Mouse (Mus musculus) hindbrain, embryonic 15.5 days (tissue): ENCODE results near the gene Unc13a. TPM values are rescaled to one million over a fixed set of nuclear protein-coding genes. Genes with fewer than 3 reads are reported as not detected.
"Not testable (repeated sequence)": the region's sequence is repeated elsewhere in the genome, so short reads cannot be mapped to it uniquely, and the experiment has no call there.

ENCODE experiments used
- ATAC-seq: fragments of 200-750 bp; cut with Nextera tagmentation; 2 replicates; pipeline ENCODE4 v1.8.0; 2017; ENCODE audit warnings: low read depth, moderate number of reproducible peaks, moderate TSS enrichment; ENCODE audit not compliant: low FRiP score
- H3K27ac ChIP-seq: fragments of 300-500 bp; sonication (generic); replicated peaks from 2 replicates; pipeline ENCODE4 v1.5.1; 2015; ENCODE audit warnings: mild to moderate bottlenecking, inconsistent platforms
- H3K27me3 ChIP-seq: fragments of 300-500 bp; sonication (generic); 2 replicates; pipeline ENCODE4 v1.6.1; 2015; ENCODE audit warnings: control low read depth, inconsistent platforms
- H3K36me3 ChIP-seq: fragments of 300-500 bp; sonication (generic); 2 replicates; pipeline ENCODE4 v1.6.1; 2015; ENCODE audit warnings: control low read depth, inconsistent platforms
- H3K4me1 ChIP-seq: fragments of 300-500 bp; sonication (generic); replicated peaks from 2 replicates; pipeline ENCODE4 v1.6.1; 2015; ENCODE audit warnings: control low read depth, inconsistent platforms
- H3K4me2 ChIP-seq: fragments of 300-500 bp; sonication (generic); 2 replicates; pipeline ENCODE4 v1.6.1; 2015; ENCODE audit warnings: moderate library complexity, mild to moderate bottlenecking, inconsistent platforms
- H3K4me3 ChIP-seq: fragments of 300-500 bp; sonication (generic); 2 replicates; pipeline ENCODE4 v1.5.1; 2015; ENCODE audit warnings: mild to moderate bottlenecking, inconsistent platforms
- H3K9ac ChIP-seq: fragments of 300-500 bp; sonication (generic); 2 replicates; pipeline ENCODE4 v1.6.1; 2015; ENCODE audit warnings: inconsistent platforms
- H3K9me3 ChIP-seq: fragments of 300-500 bp; sonication (generic); 2 replicates; pipeline ENCODE4 v1.6.1; 2016; ENCODE audit warnings: control low read depth, inconsistent platforms
- WGBS: fragments of 180-500 bp; shearing (Covaris S2); methylation state at CpG from one replicate; pipeline ENCODE4 v1.1.7; 2015; 5-methylcytosine and 5-hydroxymethylcytosine counted together
- polyA plus RNA-seq: library from polyadenylated mRNA; unstranded; fragments of >200 nt; fragmentation: Nextera tagmentation; extraction: Ambion mirVana; gene quantifications from 2 replicates; pipeline ENCODE4 v1.2.1, GENCODE M21; 2015

Unc13a gene
- polyA plus RNA-seq, 1 experiment from 2014 or later: 24.7 TPM

DNA sequence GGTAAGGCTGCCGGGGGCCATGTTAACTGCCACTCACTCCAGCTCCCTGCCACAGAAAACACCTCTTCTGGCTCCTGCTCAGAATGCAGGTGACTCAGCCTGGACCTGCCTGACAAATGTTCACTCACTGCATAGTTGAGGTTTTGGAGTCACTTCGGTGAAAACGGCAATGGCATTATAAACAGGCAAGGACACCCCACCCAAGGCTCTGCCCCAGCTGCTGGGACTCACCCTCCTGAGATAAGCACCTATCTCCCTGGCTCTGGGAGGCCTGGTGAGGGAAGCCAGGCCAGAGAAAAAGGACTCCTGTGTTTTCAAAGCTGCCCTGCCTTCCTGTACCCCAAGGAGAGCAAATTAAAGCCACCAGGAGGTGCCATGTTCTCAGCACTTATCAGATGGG lies 31.4 kb upstream of the Unc13a start:
- no peak overlapping the region for H3K4me2 ChIP-seq
- H3K4me1 ChIP-seq: no peaks in the 10 kb centered on the region; the same call in 1 of the 2 replicates
- H3K9ac ChIP-seq: no peak overlapping the region
- ATAC-seq: no peak
- no peaks in the 10 kb centered on the region for H3K36me3 ChIP-seq
- WGBS: 81% methylated on average over 3 of the region's 3 CpGs
- peaks cover 55% of the 10 kb centered on the region for H3K27me3 ChIP-seq
- H3K27ac ChIP-seq: no peak overlapping the region
- H3K9me3 ChIP-seq: no peaks in the 10 kb centered on the region
- no peak overlapping the region for H3K4me3 ChIP-seq

DNA sequence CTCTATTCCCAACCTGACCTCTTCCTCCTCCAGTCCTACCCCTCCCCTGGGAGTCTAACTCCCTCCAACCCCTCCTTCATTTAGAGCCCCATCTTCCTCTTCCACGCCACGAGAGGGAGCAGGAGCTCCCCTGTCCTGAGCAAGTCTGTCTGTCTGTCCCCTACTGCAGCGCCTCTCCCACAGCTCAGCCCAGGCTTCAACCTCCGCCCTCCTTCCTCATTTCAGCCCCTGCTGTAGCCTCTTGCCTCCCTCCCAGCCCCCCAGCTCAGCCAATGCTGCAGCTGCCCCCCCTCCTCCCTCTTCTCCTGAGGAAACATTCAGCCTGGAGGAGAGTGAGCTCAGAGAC lies 30.5 kb upstream of the Unc13a start:
- Histone ChIP-seq H3K27ac (no peak overlapping the region), H3K9me3 (no peaks in the 10 kb centered on the region), H3K36me3 (no peaks in the 10 kb centered on the region), H3K4me3 (no peak overlapping the region), H3K4me2 (no peak overlapping the region), H3K27me3 (peaks cover 58% of the 10 kb centered on the region), H3K4me1 (no peaks in the 10 kb centered on the region; the same call in 1 of the 2 replicates), H3K9ac (no peak overlapping the region)
- 34% methylated on average over 4 of the region's 4 CpGs for WGBS
- no peak for ATAC-seq

DNA sequence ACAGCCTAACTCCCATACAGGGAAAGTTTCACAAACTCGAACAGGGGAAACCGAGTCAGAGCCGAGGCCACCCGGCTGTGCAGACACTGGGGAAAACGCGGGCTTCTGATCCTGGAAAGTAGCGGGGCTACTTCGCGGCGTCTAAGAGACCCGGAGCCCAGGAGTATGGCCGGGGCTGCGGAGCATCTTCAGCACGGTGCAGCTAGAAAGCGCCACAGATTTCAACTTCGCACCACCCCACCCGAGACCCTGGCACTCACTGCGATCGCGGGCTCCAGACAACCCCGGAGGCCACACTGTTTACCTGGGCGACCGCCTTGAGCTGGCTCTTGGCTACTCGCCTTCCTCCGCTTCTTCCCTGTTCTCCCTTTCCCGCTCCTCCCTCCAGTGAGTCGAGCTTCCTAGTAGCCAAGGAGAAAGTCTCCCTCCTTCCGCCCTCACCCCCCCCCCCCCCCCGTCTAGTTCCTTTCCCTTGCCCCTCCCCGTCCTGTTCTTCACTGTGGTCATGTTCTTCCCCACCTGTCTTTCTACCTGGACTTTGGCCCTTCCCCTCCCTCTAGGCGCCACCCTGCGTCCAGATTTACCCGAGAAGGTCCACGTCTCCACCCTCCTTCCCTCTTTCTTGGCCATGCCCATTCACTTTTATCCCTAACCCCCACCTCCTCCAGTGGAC lies 30.0 kb upstream of the Unc13a start, which contains the start of gene B3gnt3:
Gene B3gnt3, minus strand, starts transcription at position 376 of the 673 bp plus-strand sequence.
- H3K9ac ChIP-seq: no peak within 1 kb of the TSS
- H3K27ac ChIP-seq: no peak within 1 kb of the TSS
- H3K4me3 ChIP-seq: peak within 1 kb of the TSS; percentile 16; the same call in 1 of the 2 replicates
- peak within 1 kb of the TSS; percentile 18 for H3K4me2 ChIP-seq
- H3K9me3 ChIP-seq: no peaks in the 10 kb centered on the region
- no peak for ATAC-seq
- no peaks in the 10 kb centered on the region; the same call in 1 of the 2 replicates for H3K4me1 ChIP-seq
- no peaks in the 10 kb centered on the region for H3K36me3 ChIP-seq
- 19% methylated on average over 30 of the region's 34 CpGs for WGBS
- H3K27me3 ChIP-seq: peaks cover 61% of the 10 kb centered on the region

DNA sequence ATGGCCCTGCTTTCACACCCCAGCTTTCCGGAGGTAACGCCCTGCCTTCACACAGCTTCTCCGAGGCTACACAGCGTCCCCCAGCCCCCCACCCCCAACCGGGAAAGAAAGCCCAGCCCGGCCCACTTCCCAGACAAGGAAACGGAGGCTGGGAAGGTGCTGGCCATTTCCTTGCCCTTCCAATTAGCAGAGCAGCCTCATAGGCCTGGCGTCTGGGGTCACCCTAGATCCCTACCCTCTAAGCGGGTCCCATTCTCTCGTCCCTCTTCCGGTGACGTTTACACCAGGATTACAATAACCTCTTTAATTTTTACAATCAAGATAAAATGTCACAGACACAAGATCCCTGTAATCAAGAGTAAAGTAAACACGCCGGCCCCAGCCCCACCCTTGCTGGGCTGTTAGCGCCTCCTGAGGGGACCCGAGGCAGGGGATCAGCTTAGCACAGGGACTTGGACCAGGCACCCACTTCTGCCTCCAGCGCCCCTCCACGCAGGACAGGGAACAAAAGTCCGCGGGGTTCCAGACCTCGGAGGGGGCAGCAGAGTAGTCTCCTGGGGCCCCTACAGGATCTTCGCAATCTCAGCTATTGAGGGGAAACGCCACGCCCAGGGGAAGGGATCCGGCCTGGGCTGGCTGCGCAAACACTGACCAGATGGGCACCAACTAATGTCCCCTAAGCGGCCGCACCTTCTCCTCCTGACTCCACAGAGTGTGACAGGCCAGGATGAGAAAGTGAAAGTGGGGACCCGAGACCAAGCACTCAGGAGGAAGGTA lies 29.1 kb upstream of the Unc13a start:
- no peak for ATAC-seq
- peaks cover 65% of the 10 kb centered on the region for H3K27me3 ChIP-seq

DNA sequence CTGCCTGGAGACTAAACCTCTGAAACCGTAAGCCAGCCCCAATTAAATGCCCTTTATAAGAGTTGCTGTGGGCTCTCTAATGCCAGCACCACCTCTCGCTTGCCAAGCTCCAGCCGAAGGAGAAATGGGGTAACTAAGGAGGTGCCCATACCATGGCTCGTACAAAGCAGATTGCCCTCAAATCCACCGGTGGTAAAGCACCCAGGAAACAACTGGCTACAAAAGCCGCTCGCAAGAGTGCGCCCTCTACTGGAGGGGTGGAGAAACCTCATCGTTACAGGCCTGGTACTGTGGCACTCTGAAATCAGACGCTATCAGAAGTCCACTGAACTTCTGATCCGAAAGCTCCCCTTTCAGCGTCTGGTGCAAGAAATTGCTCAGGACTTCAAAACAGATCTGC lies 23.9 kb upstream of the Unc13a start:
- H3K4me3 ChIP-seq, H3K27ac ChIP-seq, H3K9ac ChIP-seq, H3K4me2 ChIP-seq, H3K36me3 ChIP-seq, ATAC-seq, H3K9me3 ChIP-seq: not testable (repeated sequence)
- Histone ChIP-seq H3K27me3 (peaks cover 77% of the 10 kb centered on the region), H3K4me1 (peaks cover 13% of the 10 kb centered on the region)
- WGBS: 66% methylated on average over 12 of the region's 12 CpGs

More for the DNA sequence above, 29.1 kb upstream of the Unc13a start:
- H3K9me3 ChIP-seq: no peaks in the 10 kb centered on the region
- WGBS: 9% methylated on average over 29 of the region's 29 CpGs
- H3K4me3 ChIP-seq: peak overlapping the region; percentile 16; the same call in 1 of the 2 replicates
- H3K27ac ChIP-seq: no peak overlapping the region
- no peaks in the 10 kb centered on the region for H3K36me3 ChIP-seq
- peak overlapping the region; percentile 18 for H3K4me2 ChIP-seq
- no peaks in the 10 kb centered on the region; the same call in 1 of the 2 replicates for H3K4me1 ChIP-seq
- H3K9ac ChIP-seq: no peak overlapping the region

DNA sequence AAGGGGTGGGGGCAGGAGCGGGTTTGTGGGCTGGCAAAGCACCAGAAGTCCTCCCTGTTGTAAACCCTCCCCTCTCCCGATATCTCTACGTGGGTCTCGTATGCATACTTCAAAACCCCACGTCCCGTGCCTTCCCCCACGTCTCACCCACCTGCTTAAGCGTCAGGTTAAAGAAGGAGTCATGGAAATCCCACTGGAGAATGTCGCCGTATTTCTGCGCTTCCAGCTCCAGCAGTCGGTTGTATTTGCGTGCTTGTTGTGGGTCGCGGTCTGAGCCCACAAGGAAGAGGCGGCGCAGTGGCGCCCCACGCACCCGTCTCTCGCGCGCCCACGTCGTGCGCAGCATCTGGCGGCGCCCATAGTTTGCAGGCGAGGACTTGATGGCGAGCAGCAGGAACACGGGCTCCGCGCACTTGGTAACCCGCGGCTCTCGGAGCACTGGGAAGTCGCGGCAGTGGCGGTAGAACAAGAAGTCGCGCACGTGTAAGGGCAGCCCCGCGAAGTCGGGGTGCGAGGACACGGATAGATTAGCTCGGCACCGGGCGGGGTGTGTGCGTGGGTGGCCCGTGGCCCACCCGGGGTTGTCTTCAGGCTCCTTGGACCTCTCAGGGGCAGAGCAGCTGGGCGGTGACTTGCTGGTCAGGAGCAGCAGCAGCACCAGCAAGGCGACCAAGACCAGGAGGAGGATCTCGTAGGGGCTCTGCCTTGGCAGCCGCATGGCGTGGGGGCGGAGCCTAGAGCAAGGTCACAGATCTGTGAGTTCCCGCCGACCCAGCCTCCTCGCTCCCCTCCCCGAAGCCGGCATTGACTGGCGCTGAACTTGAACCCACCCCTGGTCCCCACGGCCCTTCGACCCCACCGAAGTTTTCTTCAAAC lies 21.8 kb upstream of the Unc13a start:
- no peak overlapping the region for H3K9ac ChIP-seq
- 0 out of 2 replicates have a peak, but pooled peaks have one; percentile 28 for ATAC-seq
- peak overlapping the region; percentile 30 for H3K4me3 ChIP-seq
- WGBS: 11% methylated on average over 64 of the region's 68 CpGs
- H3K4me2 ChIP-seq: peak overlapping the region; percentile 49
- H3K27me3 ChIP-seq: peaks cover 83% of the 10 kb centered on the region
- no peak overlapping the region for H3K27ac ChIP-seq
- no peaks in the 10 kb centered on the region for H3K36me3 ChIP-seq
- H3K9me3 ChIP-seq: no peaks in the 10 kb centered on the region
- H3K4me1 ChIP-seq: peaks cover 18% of the 10 kb centered on the region

DNA sequence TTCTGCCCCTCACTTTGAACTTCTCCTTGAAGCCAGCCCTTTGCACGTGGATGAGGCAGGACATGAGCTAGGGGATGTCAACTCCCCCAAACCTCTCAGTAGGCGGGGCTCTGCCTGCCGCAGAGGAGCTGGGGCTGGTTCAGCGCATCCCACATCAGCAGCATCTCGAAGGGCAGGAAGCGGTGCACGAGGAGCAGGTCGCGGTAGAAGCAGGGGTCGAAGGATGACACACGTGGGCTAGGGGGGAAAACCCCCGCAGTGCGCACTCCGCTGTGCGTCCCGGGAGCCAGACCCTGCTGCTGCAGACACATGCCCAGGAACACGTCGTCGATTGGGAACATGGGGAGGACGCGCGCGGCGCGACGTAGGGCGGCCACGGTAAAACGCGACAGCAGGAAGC lies 21.0 kb upstream of the Unc13a start:
- peaks cover 18% of the 10 kb centered on the region for H3K4me1 ChIP-seq
- no peak overlapping the region for H3K4me3 ChIP-seq
- no peak overlapping the region for H3K9ac ChIP-seq
- no peak overlapping the region for H3K27ac ChIP-seq
- WGBS: 4% methylated on average over 30 of the region's 30 CpGs
- ATAC-seq: no peak
- no peaks in the 10 kb centered on the region for H3K36me3 ChIP-seq
- H3K9me3 ChIP-seq: no peaks in the 10 kb centered on the region
- H3K27me3 ChIP-seq: peaks cover 92% of the 10 kb centered on the region
- H3K4me2 ChIP-seq: peak overlapping the region; percentile 31

DNA sequence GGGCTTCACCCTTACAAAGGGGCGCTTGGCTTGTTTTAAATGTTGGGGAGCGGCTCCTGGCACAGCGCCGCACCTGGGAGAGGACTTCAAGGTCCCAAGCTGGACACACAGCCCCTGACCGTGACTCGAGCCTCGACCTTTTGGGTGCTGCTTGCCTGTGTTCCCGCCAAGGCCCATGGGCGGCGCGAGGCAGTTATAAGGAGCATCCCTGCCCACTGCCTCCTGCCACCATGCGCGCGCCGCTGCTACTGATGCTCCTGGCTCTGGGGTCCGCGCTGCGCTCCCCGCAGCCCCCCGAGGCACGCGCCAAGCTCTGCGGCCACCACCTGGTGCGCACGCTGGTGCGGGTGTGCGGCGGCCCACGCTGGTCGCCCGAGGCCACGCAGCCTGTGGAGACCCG lies 17.5 kb upstream of the Unc13a start, which contains the start of gene Insl3:
Gene Insl3, plus strand, starts transcription at position 187 of the 400 bp plus-strand sequence.
- Histone ChIP-seq H3K4me1 (peaks cover 34% of the 10 kb centered on the region), H3K36me3 (no peaks in the 10 kb centered on the region), H3K4me2 (peak within 1 kb of the TSS; percentile 29), H3K27me3 (peaks cover 98% of the 10 kb centered on the region), H3K9me3 (no peaks in the 10 kb centered on the region), H3K9ac (no peak within 1 kb of the TSS), H3K4me3 (peak within 1 kb of the TSS; percentile 7; the same call in 1 of the 2 replicates), H3K27ac (no peak within 1 kb of the TSS)
- WGBS: 4% methylated on average over 33 of the region's 33 CpGs
- ATAC-seq: no peak

DNA sequence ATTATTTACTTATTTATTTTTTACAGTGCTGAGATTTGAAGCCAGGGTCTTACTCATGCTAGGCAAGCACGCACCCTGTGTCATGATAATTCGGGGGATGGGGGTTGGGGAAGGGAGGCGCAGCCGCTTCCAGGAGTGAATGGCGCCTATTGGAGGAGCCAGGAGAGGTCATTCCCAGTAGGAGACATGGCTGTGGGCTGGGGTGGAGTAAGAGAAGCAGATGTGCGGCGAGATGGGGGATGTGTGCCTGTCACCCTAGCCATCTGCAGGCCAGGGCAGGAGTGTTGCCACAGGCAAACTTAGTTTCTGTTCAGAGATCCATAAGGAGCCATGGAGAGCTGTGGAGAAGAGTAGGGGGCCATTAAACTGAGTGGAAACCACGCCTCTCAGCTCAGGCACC lies 16.1 kb upstream of the Unc13a start:
- Histone ChIP-seq H3K9ac (no peak overlapping the region), H3K4me1 (peaks cover 21% of the 10 kb centered on the region), H3K4me2 (no peak overlapping the region), H3K27ac (no peak overlapping the region), H3K4me3 (no peak overlapping the region), H3K9me3 (no peaks in the 10 kb centered on the region), H3K27me3 (peaks cover 98% of the 10 kb centered on the region), H3K36me3 (no peaks in the 10 kb centered on the region)
- no peak for ATAC-seq
- 5% methylated on average over 8 of the region's 8 CpGs for WGBS

DNA sequence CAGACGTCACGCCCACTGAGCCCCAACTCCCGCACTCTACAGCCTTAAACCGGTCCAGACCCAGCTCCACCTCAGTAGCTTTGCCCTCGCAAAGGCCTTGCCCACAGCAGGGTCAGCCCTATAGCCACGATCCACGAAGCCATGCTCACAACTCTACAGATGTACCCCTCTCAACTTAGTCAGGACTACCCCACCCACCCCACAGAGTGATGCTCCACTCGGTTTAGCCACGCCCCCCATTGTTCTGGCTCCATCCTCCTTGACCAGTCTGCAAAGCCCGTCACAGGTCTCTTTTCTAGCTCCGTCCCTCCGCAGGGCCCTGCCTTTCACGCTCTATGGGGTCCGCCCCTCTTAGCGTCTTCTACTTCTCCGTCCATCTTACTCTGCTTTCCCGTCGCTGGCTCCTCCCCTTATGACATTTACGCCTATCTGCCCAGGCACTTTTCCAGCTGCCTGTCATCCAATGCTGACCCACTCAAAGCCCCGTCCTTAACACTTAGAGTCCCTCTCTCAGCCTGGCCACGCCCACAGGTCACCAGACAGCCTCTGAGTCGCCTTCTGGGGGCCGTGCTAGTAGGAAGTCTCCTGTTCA lies 14.7 kb upstream of the Unc13a start:
- no peak overlapping the region; the same call in 1 of the 2 replicates for H3K27ac ChIP-seq
- no peaks in the 10 kb centered on the region for H3K9me3 ChIP-seq
- H3K9ac ChIP-seq: peak overlapping the region; percentile 36
- H3K27me3 ChIP-seq: peaks cover 98% of the 10 kb centered on the region
- peak; percentile 71 for ATAC-seq
- H3K4me1 ChIP-seq: peaks cover 21% of the 10 kb centered on the region
- peak overlapping the region; percentile 66 for H3K4me2 ChIP-seq
- H3K36me3 ChIP-seq: no peaks in the 10 kb centered on the region
- peak overlapping the region; percentile 43 for H3K4me3 ChIP-seq
- WGBS: 3% methylated on average over 23 of the region's 23 CpGs

DNA sequence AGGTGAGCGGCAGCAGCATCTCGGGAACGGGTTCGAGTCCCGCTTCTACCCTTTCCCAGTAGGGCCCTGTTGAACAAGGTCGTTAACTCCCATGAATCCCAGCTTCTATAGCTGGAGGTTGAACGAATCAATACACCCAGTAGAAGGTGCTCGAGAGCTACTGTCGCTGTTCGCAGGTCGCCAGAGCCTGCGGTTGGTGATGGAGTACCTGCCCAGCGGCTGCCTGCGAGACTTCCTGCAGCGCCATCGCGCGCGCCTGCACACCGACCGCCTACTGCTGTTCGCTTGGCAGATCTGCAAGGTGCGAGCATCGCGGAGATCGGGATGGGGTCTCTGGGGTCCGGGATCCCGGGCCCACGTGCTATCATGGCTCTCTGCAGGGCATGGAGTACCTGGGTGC lies 14.0 kb upstream of the Unc13a start:
- no peaks in the 10 kb centered on the region for H3K36me3 ChIP-seq
- H3K4me3 ChIP-seq: peak overlapping the region; percentile 43
- H3K9ac ChIP-seq: peak overlapping the region; percentile 36
- ATAC-seq: peak; percentile 49
- peaks cover 97% of the 10 kb centered on the region for H3K27me3 ChIP-seq
- H3K9me3 ChIP-seq: no peaks in the 10 kb centered on the region
- H3K4me1 ChIP-seq: peaks cover 24% of the 10 kb centered on the region
- no peak overlapping the region; the same call in 1 of the 2 replicates for H3K27ac ChIP-seq
- WGBS: 6% methylated on average over 29 of the region's 29 CpGs
- peak overlapping the region; percentile 66 for H3K4me2 ChIP-seq
